Mouse (Mus musculus): ENCODE measurements around the gene Gm20696. TPM values are rescaled to one million over a fixed set of nuclear protein-coding genes. Genes with fewer than 3 reads are reported as not detected.

Gene Gm20696
- polyA plus RNA-seq, 1 experiment from 2014 or later, result 3.2 TPM

DNA sequence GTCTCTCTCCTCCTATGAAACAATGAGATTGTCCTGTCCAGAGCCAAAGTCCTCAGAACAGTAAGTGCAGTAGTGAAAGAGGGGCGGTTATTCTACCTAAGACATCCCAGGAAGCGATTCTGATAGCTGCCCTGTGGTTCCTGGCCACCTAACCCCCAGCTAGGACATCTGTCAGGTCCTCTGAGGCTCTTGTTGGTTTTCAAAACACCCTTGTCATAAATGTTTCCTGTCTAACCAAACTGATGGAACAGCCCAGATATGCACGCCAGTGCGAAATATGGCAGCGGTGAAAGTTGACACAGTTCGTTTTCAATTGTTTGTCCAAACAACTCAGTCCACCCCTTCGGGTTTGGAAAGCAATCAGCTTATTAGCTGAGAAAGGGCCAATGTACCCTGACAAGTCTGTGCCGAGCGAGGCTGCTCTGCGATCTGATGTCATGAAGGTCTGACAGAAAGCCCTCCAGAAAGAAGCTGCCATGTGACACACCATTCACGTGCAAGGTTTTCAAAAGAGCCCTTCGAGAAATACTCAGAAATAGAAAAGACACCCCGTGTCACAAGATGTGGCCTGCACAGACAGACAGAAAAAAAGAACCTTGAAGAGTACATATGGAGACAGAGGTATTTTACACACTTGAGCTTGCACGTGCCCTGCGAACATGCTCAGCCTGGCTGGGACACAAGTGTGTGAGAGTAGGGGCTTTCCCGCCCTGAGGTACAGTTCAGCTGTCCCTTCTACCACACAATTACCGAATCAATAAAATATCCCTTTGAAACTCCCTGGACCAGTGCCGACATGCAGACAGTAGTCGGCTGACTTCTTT, 291.9 kb downstream of the Gm20696 start:
- no peaks in the 10 kb centered on the region for H3K9me3 ChIP-seq
- no peak for DNase-seq (ENCODE audit: low spot score)
- WGBS, result 83% methylated on average over 19 of the region's 19 CpGs
- no peak overlapping the region for H3K27ac ChIP-seq
- H3K4me1 ChIP-seq (replicated peaks), result peaks cover 44% of the 10 kb centered on the region
- no peak overlapping the region for H3K4me3 ChIP-seq
- H3K36me3 ChIP-seq, result no peaks in the 10 kb centered on the region
- H3K27me3 ChIP-seq (ENCODE audit: insufficient read depth, poor library complexity, severe bottlenecking), result peaks cover 11% of the 10 kb centered on the region

GRCm38 (mm10) chr6:99372427-99372826, 294.2 kb downstream of the Gm20696 start:
- H3K27me3 ChIP-seq (ENCODE audit: insufficient read depth, poor library complexity, severe bottlenecking), result peaks cover 3% of the 10 kb centered on the region; the same call in 1 of the 2 replicates
- no peaks in the 10 kb centered on the region for H3K9me3 ChIP-seq
- no peak overlapping the region for H3K27ac ChIP-seq
- H3K4me3 ChIP-seq, result no peak overlapping the region
- no peak for DNase-seq (ENCODE audit: low spot score)
- 87% methylated on average over 5 of the region's 5 CpGs for WGBS
- H3K4me1 ChIP-seq (replicated peaks), result peaks cover 25% of the 10 kb centered on the region
- no peaks in the 10 kb centered on the region for H3K36me3 ChIP-seq

- Histone ChIP-seq H3K27ac (no peak overlapping the region), H3K36me3 (no peaks in the 10 kb centered on the region), H3K9me3 (no peaks in the 10 kb centered on the region), H3K27me3 (ENCODE audit: insufficient read depth, poor library complexity, severe bottlenecking) (peaks cover 3% of the 10 kb centered on the region; the same call in 1 of the 2 replicates), H3K4me1 (replicated peaks) (peaks cover 21% of the 10 kb centered on the region), H3K4me3 (no peak overlapping the region)
- DNase-seq (ENCODE audit: low spot score), result no peak
- 79% methylated on average over 6 of the region's 6 CpGs for WGBS
Measured at GRCm38 (mm10) chr6:99372016-99372415, 294.6 kb downstream of the Gm20696 start.

GRCm38 (mm10) chr6:99369931-99370330, 296.7 kb downstream of the Gm20696 start:
- no peak for DNase-seq (ENCODE audit: low spot score)
- Histone ChIP-seq H3K9me3 (no peaks in the 10 kb centered on the region), H3K36me3 (no peaks in the 10 kb centered on the region), H3K4me3 (no peak overlapping the region), H3K27ac (0 out of 2 replicates have a peak overlapping the region, but pooled peaks have one; percentile 29), H3K4me1 (replicated peaks) (peaks cover 6% of the 10 kb centered on the region; the same call in 1 of the 2 replicates), H3K27me3 (ENCODE audit: insufficient read depth, poor library complexity, severe bottlenecking) (no peaks in the 10 kb centered on the region)
- WGBS, result 91% methylated on average over 2 of the region's 2 CpGs

DNA sequence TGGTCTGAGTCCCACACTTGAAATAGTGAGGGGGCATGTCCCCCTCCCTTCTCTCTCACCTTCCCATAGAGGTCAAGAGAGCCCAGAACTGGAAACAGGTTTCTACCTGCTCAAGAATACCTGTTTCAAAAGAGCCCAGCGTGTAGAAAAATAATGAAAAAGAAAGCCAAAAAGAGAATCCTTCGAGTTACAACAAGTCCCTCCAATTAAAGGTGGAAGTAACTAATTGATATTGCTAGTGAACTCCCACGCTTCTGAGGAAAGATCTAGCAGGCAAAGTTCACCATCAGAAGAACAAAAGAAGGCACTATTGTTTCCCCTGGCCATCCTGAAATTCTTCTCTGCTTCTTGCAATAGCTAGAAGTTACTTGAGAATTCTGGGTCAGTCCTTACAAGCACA, 297.4 kb downstream of the Gm20696 start:
- no peak for DNase-seq (ENCODE audit: low spot score)

GRCm38 (mm10) chr6:99368118-99368753, 298.4 kb downstream of the Gm20696 start:
- H3K4me1 ChIP-seq (replicated peaks), result 0 out of 2 replicates have a peak, but pooled peaks cover 6% of the 10 kb centered on the region
- WGBS, result 83% methylated on average over 4 of the region's 4 CpGs
- no peaks in the 10 kb centered on the region for H3K9me3 ChIP-seq
- no peaks in the 10 kb centered on the region for H3K36me3 ChIP-seq
- no peak overlapping the region for H3K27ac ChIP-seq
- H3K4me3 ChIP-seq, result no peak overlapping the region
- DNase-seq (ENCODE audit: low spot score), result no peak
- no peaks in the 10 kb centered on the region for H3K27me3 ChIP-seq (ENCODE audit: insufficient read depth, poor library complexity, severe bottlenecking)

More for the DNA sequence above, 297.4 kb downstream of the Gm20696 start:
- Histone ChIP-seq H3K4me3 (no peak overlapping the region), H3K9me3 (no peaks in the 10 kb centered on the region), H3K27ac (no peak overlapping the region), H3K27me3 (ENCODE audit: insufficient read depth, poor library complexity, severe bottlenecking) (no peaks in the 10 kb centered on the region), H3K36me3 (no peaks in the 10 kb centered on the region), H3K4me1 (replicated peaks) (peaks cover 6% of the 10 kb centered on the region; the same call in 1 of the 2 replicates)
- WGBS, result 87% methylated on average over 3 of the region's 3 CpGs

GRCm38 (mm10) chr6:99364545-99364944, 302.1 kb downstream of the Gm20696 start:
- Histone ChIP-seq H3K27ac (no peak overlapping the region), H3K9me3 (no peaks in the 10 kb centered on the region), H3K27me3 (ENCODE audit: insufficient read depth, poor library complexity, severe bottlenecking) (no peaks in the 10 kb centered on the region), H3K36me3 (no peaks in the 10 kb centered on the region), H3K4me1 (replicated peaks) (0 out of 2 replicates have a peak, but pooled peaks cover 3% of the 10 kb centered on the region), H3K4me3 (no peak overlapping the region)
- no peak for DNase-seq (ENCODE audit: low spot score)
- WGBS, result 80% methylated on average over 6 of the region's 6 CpGs

GRCm38 (mm10) chr6:99360581-99360980, 306.0 kb downstream of the Gm20696 start:
- 90% methylated on average over 4 of the region's 4 CpGs for WGBS
- Histone ChIP-seq H3K36me3 (no peaks in the 10 kb centered on the region), H3K27ac (no peak overlapping the region), H3K27me3 (ENCODE audit: insufficient read depth, poor library complexity, severe bottlenecking) (no peaks in the 10 kb centered on the region), H3K9me3 (no peaks in the 10 kb centered on the region), H3K4me3 (no peak overlapping the region), H3K4me1 (replicated peaks) (0 out of 2 replicates have a peak, but pooled peaks cover 3% of the 10 kb centered on the region)
- no peak for DNase-seq (ENCODE audit: low spot score)

DNA sequence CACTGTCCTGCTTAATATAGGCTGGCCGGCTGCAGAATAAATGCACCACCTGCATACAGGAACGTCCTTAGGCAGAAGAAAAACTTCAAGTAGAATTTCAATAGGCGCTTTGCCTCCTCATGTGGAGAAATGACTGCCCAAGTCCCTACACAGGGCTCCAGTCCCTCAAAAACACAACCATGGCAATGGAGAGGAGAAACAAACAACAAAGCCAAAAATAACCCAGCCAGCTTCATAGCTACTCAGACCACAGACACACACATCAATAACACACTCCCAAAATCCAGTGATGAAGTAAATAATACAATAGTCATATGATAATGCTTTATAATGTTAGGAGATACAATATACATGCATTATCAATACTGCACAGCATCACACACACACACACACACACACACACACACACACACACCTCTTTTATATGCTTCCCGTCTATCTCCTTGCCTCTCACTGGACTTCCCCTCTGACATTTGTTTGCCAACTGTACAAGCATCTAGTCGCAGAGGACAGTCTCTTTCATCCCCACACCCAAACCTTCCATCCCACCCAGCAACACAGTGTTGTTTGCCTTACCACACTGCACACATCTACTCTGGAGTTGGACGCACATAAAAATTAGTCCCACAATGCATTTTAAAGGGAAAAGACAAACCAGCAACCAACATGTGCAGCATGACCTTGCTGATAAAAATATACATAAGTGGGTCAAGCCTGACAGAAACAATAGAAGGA, 306.7 kb downstream of the Gm20696 start:
- WGBS, result 89% methylated on average over 6 of the region's 6 CpGs
- no peaks in the 10 kb centered on the region for H3K36me3 ChIP-seq
- H3K9me3 ChIP-seq, result no peaks in the 10 kb centered on the region
- H3K27me3 ChIP-seq (ENCODE audit: insufficient read depth, poor library complexity, severe bottlenecking), result no peaks in the 10 kb centered on the region
- 0 out of 2 replicates have a peak, but pooled peaks cover under 1% of the 10 kb centered on the region for H3K4me1 ChIP-seq (replicated peaks)
- no peak for DNase-seq (ENCODE audit: low spot score)
- no peak overlapping the region for H3K4me3 ChIP-seq
- H3K27ac ChIP-seq, result no peak overlapping the region

- no peak for DNase-seq (ENCODE audit: low spot score)
- 91% methylated on average over 9 of the region's 9 CpGs for WGBS
Measured at GRCm38 (mm10) chr6:99359036-99359698, 307.4 kb downstream of the Gm20696 start.

GRCm38 (mm10) chr6:99357931-99358330, 308.7 kb downstream of the Gm20696 start:
- 85% methylated on average over 2 of the region's 2 CpGs for WGBS
- Histone ChIP-seq H3K27me3 (ENCODE audit: insufficient read depth, poor library complexity, severe bottlenecking) (no peaks in the 10 kb centered on the region), H3K9me3 (no peaks in the 10 kb centered on the region), H3K36me3 (no peaks in the 10 kb centered on the region), H3K27ac (no peak overlapping the region), H3K4me1 (replicated peaks) (0 out of 2 replicates have a peak, but pooled peaks cover 6% of the 10 kb centered on the region), H3K4me3 (no peak overlapping the region)
- DNase-seq (ENCODE audit: low spot score), result no peak

More at GRCm38 (mm10) chr6:99359036-99359698, 307.4 kb downstream of the Gm20696 start:
- Histone ChIP-seq H3K27ac (no peak overlapping the region), H3K4me1 (replicated peaks) (0 out of 2 replicates have a peak, but pooled peaks cover 3% of the 10 kb centered on the region), H3K4me3 (no peak overlapping the region), H3K9me3 (no peaks in the 10 kb centered on the region), H3K36me3 (no peaks in the 10 kb centered on the region), H3K27me3 (ENCODE audit: insufficient read depth, poor library complexity, severe bottlenecking) (no peaks in the 10 kb centered on the region)

DNA sequence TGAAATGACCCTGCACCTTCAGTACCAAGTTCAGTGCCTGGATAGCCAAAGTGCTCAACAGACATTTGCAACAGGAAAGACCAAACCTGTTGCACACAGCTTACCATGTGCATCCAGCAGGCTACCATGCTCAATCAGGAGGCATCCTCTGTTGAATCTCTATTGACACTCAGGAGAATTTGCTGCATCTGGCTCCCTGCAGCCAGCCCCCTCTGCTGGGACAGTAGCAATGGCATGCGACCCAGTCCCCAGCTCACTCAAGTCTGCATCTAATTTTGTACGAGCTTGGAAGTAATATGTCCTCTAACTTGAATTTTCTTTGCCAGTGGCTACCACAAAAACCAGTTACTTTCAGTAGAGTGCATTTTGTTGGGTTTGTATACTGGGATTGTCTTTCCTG, 312.3 kb downstream of the Gm20696 start:
- H3K4me1 ChIP-seq (replicated peaks), result 0 out of 2 replicates have a peak, but pooled peaks cover 6% of the 10 kb centered on the region
- no peaks in the 10 kb centered on the region for H3K36me3 ChIP-seq
- no peak for DNase-seq (ENCODE audit: low spot score)
- 65% methylated on average over 2 of the region's 2 CpGs for WGBS
- no peaks in the 10 kb centered on the region for H3K27me3 ChIP-seq (ENCODE audit: insufficient read depth, poor library complexity, severe bottlenecking)
- H3K9me3 ChIP-seq, result no peaks in the 10 kb centered on the region
- H3K27ac ChIP-seq, result no peak overlapping the region
- no peak overlapping the region for H3K4me3 ChIP-seq
